Mouse (Mus musculus) mesoderm, embryonic 11.5 days (tissue): ENCODE results near the gene Phospho1.

Experiments used
- DNase-seq: peaks from one replicate; pipeline ENCODE4 v3.0.0-alpha.2; 2012; ENCODE audit warnings: low read depth, low spot score

Gene Phospho1

GRCm38 (mm10) chr11:95812224-95812623 is 12.1 kb upstream of the Phospho1 start:
- no peak for DNase-seq

GRCm38 (mm10) chr11:95814101-95814500 is 10.2 kb upstream of the Phospho1 start:
- DNase-seq: no peak

- DNase-seq: no peak
These were observed 9.4 kb upstream of the Phospho1 start for GRCm38 (mm10) chr11:95814857-95815256.

GRCm38 (mm10) chr11:95815412-95815811 is 8.9 kb upstream of the Phospho1 start:
- DNase-seq: no peak

- no peak for DNase-seq
These were observed 5.2 kb upstream of the Phospho1 start for GRCm38 (mm10) chr11:95819138-95819537.

GRCm38 (mm10) chr11:95821511-95821910 is 2.8 kb upstream of the Phospho1 start:
- no peak for DNase-seq

GRCm38 (mm10) chr11:95822437-95822836 is 1.9 kb upstream of the Phospho1 start:
- DNase-seq: no peak

GRCm38 (mm10) chr11:95824877-95825243 is 561 bp downstream of the Phospho1 start:
- no peak for DNase-seq

GRCm38 (mm10) chr11:95825625-95826024 is 1.3 kb downstream of the Phospho1 start:
- DNase-seq: no peak

- DNase-seq: no peak
These were observed 2.2 kb downstream of the Phospho1 start for GRCm38 (mm10) chr11:95826317-95827167.

GRCm38 (mm10) chr11:95827168-95827447 is 2.8 kb downstream of the Phospho1 start:
- no peak for DNase-seq

GRCm38 (mm10) chr11:95827464-95828085 is 3.3 kb downstream of the Phospho1 start:
- DNase-seq: peak; percentile 71

GRCm38 (mm10) chr11:95828181-95828964 is 4.1 kb downstream of the Phospho1 start:
- no peak for DNase-seq

GRCm38 (mm10) chr11:95829526-95830050 is 5.3 kb downstream of the Phospho1 start:
- DNase-seq: no peak

- no peak for DNase-seq
These were observed 6.3 kb downstream of the Phospho1 start for GRCm38 (mm10) chr11:95830411-95831275.

- DNase-seq: no peak
These were observed 6.9 kb downstream of the Phospho1 start for GRCm38 (mm10) chr11:95831276-95831619.

- DNase-seq: peak; percentile 45
These were observed 7.3 kb downstream of the Phospho1 start for GRCm38 (mm10) chr11:95831641-95832040.

- DNase-seq: no peak
These were observed 8.1 kb downstream of the Phospho1 start for GRCm38 (mm10) chr11:95832129-95833005.

GRCm38 (mm10) chr11:95833006-95833570 is 8.8 kb downstream of the Phospho1 start:
- DNase-seq: no peak

GRCm38 (mm10) chr11:95833631-95834142 is 9.4 kb downstream of the Phospho1 start:
- no peak for DNase-seq
